Mouse (Mus musculus): Measurements from ENCODE around the gene Ackr1. TPM values are rescaled to one million over a fixed set of nuclear protein-coding genes. Genes with fewer than 3 reads are reported as not detected.
"Not testable (repeated sequence)": the region's sequence is repeated elsewhere in the genome, so short reads cannot be mapped to it uniquely, and the experiment has no call there.

Gene Ackr1
- total RNA-seq, 2 experiments from 2014 or later = 3.4 to 5.2 TPM

GRCm38 (mm10) chr1:173349192-173349591 is 15.6 kb upstream of the Ackr1 start:
- DNase-seq = no peak

- no peak for DNase-seq
Observed at GRCm38 (mm10) chr1:173348527-173348926, 15.0 kb upstream of the Ackr1 start.

- no peak for DNase-seq
Observed at GRCm38 (mm10) chr1:173345112-173345511, 11.6 kb upstream of the Ackr1 start.

GRCm38 (mm10) chr1:173343934-173344333 is 10.4 kb upstream of the Ackr1 start:
- no peak for DNase-seq

GRCm38 (mm10) chr1:173342425-173342824 is 8.9 kb upstream of the Ackr1 start:
- no peak for DNase-seq

GRCm38 (mm10) chr1:173339543-173339942 is 6.0 kb upstream of the Ackr1 start:
- DNase-seq = no peak

GRCm38 (mm10) chr1:173337008-173337407 is 3.5 kb upstream of the Ackr1 start:
- no peak for DNase-seq

- no peak for DNase-seq
Observed at GRCm38 (mm10) chr1:173335903-173336302, 2.4 kb upstream of the Ackr1 start.

GRCm38 (mm10) chr1:173332418-173332817 is 1.1 kb downstream of the Ackr1 start:
- no peak for DNase-seq

- no peak for DNase-seq
Observed at GRCm38 (mm10) chr1:173329743-173330142, 3.8 kb downstream of the Ackr1 start.

- DNase-seq = no peak
Observed at GRCm38 (mm10) chr1:173329185-173329584, 4.4 kb downstream of the Ackr1 start.

GRCm38 (mm10) chr1:173328446-173328845 is 5.1 kb downstream of the Ackr1 start:
- DNase-seq = no peak

GRCm38 (mm10) chr1:173326552-173326951 is 7.0 kb downstream of the Ackr1 start:
- no peak for DNase-seq

- no peak for DNase-seq
Observed at GRCm38 (mm10) chr1:173325395-173325794, 8.2 kb downstream of the Ackr1 start.

- DNase-seq = no peak
Observed at GRCm38 (mm10) chr1:173324961-173325360, 8.6 kb downstream of the Ackr1 start.

- DNase-seq = no peak
Observed at GRCm38 (mm10) chr1:173323839-173324585, 9.5 kb downstream of the Ackr1 start.

GRCm38 (mm10) chr1:173322249-173322627 is 11.3 kb downstream of the Ackr1 start:
- no peak for DNase-seq

- no peak for DNase-seq
Observed at GRCm38 (mm10) chr1:173321593-173322248, 11.8 kb downstream of the Ackr1 start.

- DNase-seq = no peak
Observed at GRCm38 (mm10) chr1:173317925-173318477, 15.5 kb downstream of the Ackr1 start.

- no peak for DNase-seq
Observed at GRCm38 (mm10) chr1:173315725-173316124, 17.8 kb downstream of the Ackr1 start.

GRCm38 (mm10) chr1:173313535-173314050 is 20.0 kb downstream of the Ackr1 start:
- DNase-seq = not testable (repeated sequence)

GRCm38 (mm10) chr1:173302795-173303194 is 30.8 kb downstream of the Ackr1 start:
- not testable (repeated sequence) for DNase-seq

Data from gastrocnemius, postnatal 25 days (tissue).